Mouse (Mus musculus) inflammation-experienced regulatory T-cells (primary cell): ENCODE measurements around the gene Slk. TPM values are rescaled to one million over a fixed set of nuclear protein-coding genes. Genes with fewer than 3 reads are reported as not detected.

Experiments used
- polyA plus RNA-seq, 2 experiments: library from polyadenylated mRNA; unstranded; fragments of 100-300 nt; shearing (Covaris generic); gene quantifications; one replicate each; pipeline ENCODE4 v1.2.1; 2017

Gene Slk
- 10 to 100 TPM; 59.3 to 65.1 TPM for polyA plus RNA-seq

GRCm38 (mm10) chr19:47579225-47579787 lies at the start of gene Slk:
TSS of gene Slk (plus strand) at chr19:47579678.

GRCm38 (mm10) chr19:47537300-47537792 lies 42.1 kb upstream of the Slk start, which contains the start of gene Stn1:
TSS of gene Stn1 (minus strand) at chr19:47537507.

DNA sequence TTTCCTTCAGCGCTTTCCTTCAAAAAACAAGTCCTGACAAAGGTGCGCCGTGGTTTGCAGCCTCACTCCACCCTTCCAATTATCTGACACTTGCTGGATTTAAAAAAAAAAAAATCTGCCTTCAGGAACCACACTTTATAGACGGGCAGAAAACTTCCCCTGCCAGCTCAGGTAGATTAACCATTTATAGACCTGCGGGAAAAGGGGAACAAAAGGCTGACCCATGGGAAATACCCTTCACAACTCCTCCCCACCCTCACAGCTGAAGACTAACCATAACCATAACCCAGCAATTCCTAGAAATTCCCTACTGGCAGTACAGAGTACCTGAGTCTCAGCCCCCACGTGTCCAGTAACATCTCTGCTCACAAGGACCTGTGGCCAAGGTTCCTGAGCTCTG lies 112.5 kb downstream of the Slk start, which contains the start of gene Col17a1:
Gene Col17a1, minus strand, starts transcription at position 101 of the 400 bp plus-strand sequence.

Other genes with a start within 250 kb of the Slk start
- gene Sh3pxd2a, start 115.3 kb upstream of the Slk start, polyA plus RNA-seq: 1 to 10 TPM; 1.9 to 2.3 TPM
- 10 to 100 TPM; 31.7 to 37.0 TPM for gene Stn1, start 42.2 kb upstream of the Slk start, polyA plus RNA-seq
- 1 to 10 TPM in 1 of 2 experiments, not detected in 1; 1.6 TPM for gene Col17a1, start 112.4 kb downstream of the Slk start, polyA plus RNA-seq
- 100 to 1,000 TPM; 156 to 157 TPM for gene Sfr1, start 152.0 kb downstream of the Slk start, polyA plus RNA-seq